Mouse (Mus musculus) layer of hippocampus, adult 8-10 months (tissue): ENCODE measurements around the gene Gm49358. TPM values are rescaled to one million over a fixed set of nuclear protein-coding genes. Genes with fewer than 3 reads are reported as not detected.

ENCODE experiments used
- DNase-seq, 2 experiments: peaks; one replicate each; pipeline ENCODE4 v3.0.0; 2022; ENCODE audit warnings: low spot score in 2 of 2
- total RNA-seq, 4 experiments: library from RNA; stranded (reverse); gene quantifications; 2 replicates each; pipeline ENCODE4 v1.2.4; 2022

The Gm49358 gene
- total RNA-seq, 4 experiments from 2014 or later, result 28.9 to 57.9 (median 42.3) TPM

DNA sequence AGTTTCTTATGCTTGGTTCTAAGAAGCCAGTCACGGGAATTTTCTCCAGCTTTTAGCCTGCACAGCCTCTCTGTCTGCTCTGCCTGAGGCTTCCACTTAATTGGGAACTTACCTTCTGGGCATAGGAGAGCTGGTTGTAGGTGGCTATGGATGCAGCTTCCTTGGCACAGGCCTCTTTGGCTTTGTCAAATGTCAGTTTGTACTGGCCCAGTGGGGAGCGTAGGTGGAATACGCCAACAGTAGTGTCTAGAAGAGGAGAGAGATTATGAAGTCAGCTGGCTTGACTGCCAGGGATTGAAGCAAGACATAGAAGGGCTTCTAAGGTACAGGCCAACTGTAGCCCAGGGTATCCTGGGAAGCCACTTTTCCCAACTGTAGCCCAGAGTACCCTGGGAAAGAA lies 89.7 kb downstream of the Gm49358 start:
- no peak for DNase-seq

DNA sequence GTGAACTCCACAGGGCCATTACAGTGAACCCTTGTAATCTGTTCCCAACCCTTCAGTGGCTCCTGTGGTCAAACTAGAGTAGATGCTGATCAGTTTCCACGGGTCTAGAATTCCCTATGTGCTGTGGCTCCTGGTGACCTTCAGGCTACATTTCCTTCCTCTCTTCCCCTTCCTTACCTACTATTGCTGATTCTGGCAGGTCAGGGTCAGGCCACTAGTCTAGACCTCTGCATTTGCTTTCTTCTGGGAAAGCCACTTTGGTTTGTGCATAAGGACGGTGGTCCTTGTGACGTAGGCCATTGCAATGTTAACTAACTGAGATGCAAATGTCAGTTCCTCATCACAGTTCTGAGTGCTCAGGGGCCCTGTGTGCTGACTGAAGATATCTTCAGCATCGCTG lies 96.6 kb downstream of the Gm49358 start:
- no peak for DNase-seq

DNA sequence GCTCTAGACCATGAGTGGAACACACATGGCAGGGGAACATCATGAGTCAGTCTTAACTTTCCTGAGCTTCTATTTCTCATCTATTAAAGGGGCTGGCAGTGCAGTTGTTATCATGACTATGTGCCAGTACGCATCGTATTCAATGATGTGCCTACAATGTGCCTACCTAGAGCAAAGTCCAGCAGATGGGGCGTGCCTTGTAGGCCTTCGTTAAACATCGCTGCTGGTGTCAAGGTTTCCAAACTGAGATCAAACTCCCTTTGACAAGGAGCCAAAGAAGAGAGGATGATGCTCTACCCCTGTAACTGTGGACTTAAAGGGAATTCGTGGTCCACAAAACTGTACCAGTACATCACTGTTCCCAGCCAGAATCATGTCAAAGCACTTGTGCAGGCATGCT lies 98.7 kb downstream of the Gm49358 start:
- DNase-seq, result no peak

DNA sequence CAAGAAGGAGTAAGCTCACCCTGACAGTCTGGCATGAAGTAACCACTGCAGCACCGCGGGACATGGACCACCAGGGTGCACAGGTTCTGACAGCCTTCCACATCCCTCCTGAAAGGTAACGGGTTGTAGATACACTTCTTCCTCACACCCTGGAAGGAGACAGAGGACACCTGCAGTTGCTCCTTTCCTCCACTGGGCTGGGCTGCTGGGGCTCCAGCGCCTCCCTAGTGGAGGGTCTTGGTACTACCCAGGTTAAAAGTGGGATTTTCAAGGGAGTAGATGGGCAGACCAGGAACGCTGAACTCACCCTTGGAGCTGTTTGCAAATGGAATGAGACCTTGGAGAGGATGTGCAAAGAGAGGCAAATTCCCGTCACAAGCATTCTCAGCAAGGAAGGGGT lies 99.7 kb downstream of the Gm49358 start:
- DNase-seq, result no peak

DNA sequence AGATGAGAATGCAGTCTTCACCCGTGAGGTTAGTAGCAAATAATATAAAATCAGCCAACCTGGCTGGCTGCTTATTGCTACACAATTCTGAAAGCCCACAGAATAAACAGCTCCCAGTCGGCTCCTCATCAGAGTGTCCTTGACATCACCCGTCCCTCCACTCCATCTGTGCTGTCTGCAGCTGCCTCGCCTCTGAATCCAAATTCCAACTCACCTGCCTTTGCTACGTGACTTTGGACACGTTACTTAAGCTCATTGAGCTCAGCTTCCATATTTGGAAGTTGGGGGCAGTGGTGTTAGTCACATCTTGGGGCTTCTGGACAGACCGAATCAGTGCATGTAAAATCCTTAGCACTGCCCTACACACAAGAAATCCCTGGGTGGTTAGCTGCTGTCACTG lies 108.3 kb downstream of the Gm49358 start:
- DNase-seq, result no peak

DNA sequence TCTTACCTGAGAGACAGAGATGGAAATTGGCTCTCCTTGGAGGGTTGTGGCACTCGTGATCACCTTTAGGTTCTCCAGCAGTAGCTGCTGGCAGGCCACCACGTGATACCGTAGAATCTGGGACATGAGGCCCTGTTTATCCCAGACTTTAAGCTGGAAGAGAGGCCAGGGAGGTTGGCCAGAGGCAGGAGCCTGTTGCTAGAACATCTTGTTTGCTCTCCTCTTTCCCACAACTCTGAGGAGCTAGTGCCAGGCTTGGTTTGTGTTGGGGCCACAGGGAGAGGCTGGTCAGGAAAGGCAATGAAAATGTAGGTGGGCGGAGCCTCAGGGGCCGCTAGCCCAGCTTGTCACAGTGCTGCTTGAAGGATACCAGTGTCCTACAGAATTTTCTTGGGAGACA lies 108.8 kb downstream of the Gm49358 start:
- DNase-seq, result no peak

DNA sequence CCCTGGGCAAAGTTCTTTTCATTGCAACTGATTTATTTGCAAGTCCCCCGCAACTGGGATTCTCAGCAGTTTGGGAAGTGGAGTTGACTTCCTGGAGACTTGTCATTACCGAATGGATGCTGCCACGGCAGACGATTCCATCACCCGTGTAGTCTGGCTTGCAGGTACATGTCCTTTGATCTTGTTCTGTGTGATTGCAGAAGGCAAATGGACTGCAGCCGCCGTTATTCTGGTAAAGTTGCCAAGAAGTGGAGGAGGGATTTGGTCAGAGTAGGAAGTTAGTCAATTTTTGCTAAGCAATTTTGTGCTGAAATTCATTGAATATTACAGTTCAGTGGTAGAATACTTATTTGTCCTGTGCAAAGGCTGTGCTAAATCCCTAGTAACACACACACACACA lies 114.9 kb downstream of the Gm49358 start:
- no peak for DNase-seq

DNA sequence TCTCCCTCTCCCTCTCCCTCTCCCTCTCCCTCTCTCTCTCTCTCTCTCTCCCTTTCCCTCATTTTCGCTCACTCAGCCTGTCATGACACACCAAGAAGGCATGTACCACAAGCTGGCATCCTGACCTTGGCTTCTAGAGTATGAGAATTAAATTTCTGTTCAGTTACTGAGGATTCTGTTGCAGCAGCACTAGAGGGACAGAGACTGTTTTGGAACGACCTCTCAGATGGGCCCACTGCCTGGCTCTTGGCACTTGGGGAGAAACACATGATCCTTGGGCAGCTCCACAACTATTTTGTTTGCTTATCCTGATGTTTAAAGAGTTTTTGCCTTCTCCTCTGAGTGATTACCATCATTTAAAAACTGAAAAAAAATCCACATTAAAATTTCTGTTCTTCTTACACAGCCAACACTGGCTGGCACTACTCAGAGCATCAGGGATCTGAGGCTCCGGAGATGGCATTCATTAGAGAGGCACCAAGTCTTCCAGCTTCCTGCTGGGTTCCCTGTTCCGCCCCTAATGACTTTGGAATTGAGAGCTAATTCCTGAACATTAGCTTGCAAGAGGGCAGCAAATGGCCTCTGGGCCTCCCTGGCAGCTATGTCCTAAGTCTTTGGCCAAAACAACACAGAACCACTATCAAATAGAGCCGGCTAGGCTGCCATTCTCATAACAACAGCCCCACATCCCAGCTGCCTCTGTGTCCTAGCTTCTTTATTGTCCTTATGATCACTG lies 116.5 kb downstream of the Gm49358 start:
- no peak for DNase-seq

DNA sequence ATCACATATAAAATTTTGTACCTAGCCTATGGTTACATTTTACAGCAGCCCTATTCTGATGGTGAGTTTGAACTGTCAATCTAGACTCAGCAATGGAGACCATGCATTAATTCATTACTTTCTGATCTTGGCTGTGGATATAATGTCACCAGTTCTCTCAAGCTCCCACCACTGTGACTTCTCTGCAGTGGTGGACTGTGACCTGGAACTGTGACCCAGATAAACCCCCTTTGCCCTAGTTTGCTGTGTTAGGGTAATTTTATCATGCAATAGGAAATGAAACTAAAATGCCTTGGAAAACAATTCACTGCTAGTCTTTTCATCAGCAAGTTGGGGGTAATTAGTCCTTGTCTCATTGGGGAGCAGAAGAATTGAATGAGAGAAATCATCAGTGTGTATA lies 117.7 kb downstream of the Gm49358 start:
- DNase-seq, result no peak

Other genes with a start within 250 kb of the Gm49358 start
- 100 to 1,000 TPM; 267 to 424 (median 352) TPM for gene Hsp90b1, start 58.5 kb upstream of the Gm49358 start, total RNA-seq
- gene Ttc41, start 58.2 kb upstream of the Gm49358 start, total RNA-seq, result 1 to 10 TPM in 3 of 4 experiments, under 1 TPM in 1; 0.96 to 1.5 (median 1.1) TPM
- gene Nt5dc3, start 15.0 kb downstream of the Gm49358 start, total RNA-seq, result 100 to 1,000 TPM; 113 to 152 (median 122) TPM
- 1 to 10 TPM in 1 of 4 experiments, under 1 TPM in 3; 0.43 to 1.7 (median 0.68) TPM for gene Stab2, start 244.1 kb downstream of the Gm49358 start, total RNA-seq